Mouse (Mus musculus) megakaryocyte, embryonic 14.5 days (primary cell): Measurements from ENCODE around the gene Tars. TPM values are rescaled to one million over a fixed set of nuclear protein-coding genes. Genes with fewer than 3 reads are reported as not detected.

ENCODE experiments used
- H3K27me3 ChIP-seq: replicated peaks from 2 replicates; pipeline ENCODE3; 2012; ENCODE audit warnings: inconsistent platforms
- H3K36me3 ChIP-seq: replicated peaks from 2 replicates; pipeline ENCODE3; 2012; ENCODE audit warnings: low read length, inconsistent platforms, mixed read lengths
- H3K4me1 ChIP-seq: 2 replicates; pipeline ENCODE4 v1.6.1; 2012; ENCODE audit warnings: inconsistent platforms
- H3K4me3 ChIP-seq: replicated peaks from 2 replicates; pipeline ENCODE3; 2012; ENCODE audit warnings: moderate library complexity, mild to moderate bottlenecking, inconsistent platforms
- H3K9me3 ChIP-seq: 2 replicates; pipeline ENCODE4 v1.6.1; 2012; ENCODE audit warnings: inconsistent platforms
- FLI1 ChIP-seq: IDR thresholded peaks from 2 replicates; pipeline ENCODE4 v1.6.1; 2012; ENCODE audit warnings: low read length, inconsistent platforms, mixed read lengths
- GATA1 ChIP-seq: IDR thresholded peaks from 3 replicates; pipeline ENCODE4 v1.6.1; 2012; ENCODE audit warnings: mixed read lengths, low read length, inconsistent platforms, borderline replicate concordance
- polyA plus RNA-seq: library from polyadenylated mRNA; stranded (reverse); fragments of >175 nt; gene quantifications from 2 replicates; pipeline ENCODE4 v1.2.3, GENCODE M21; 2012; ENCODE audit warnings: low replicate concordance; ENCODE audit not compliant: insufficient read depth

Gene Tars
- 2.3 and 30.4 TPM in 2 replicates for polyA plus RNA-seq

- H3K27me3 ChIP-seq: peaks cover 5% of the 10 kb centered on the region
- H3K4me3 ChIP-seq: peak within 1 kb of the TSS; percentile 96
- no peaks in the 10 kb centered on the region for H3K9me3 ChIP-seq
- H3K36me3 ChIP-seq: peaks cover 29% of the 10 kb centered on the region
- TF ChIP-seq GATA1 (no peak), FLI1 (no peak)
- H3K4me1 ChIP-seq: peaks cover 42% of the 10 kb centered on the region
Measured at GRCm38 (mm10) chr15:11399356-11400067, at the start of gene Tars. TSS of gene Tars (minus strand) at chr15:11399665.

GRCm38 (mm10) chr15:11437361-11437760 lies 37.9 kb upstream of the Tars start:
- H3K4me1 ChIP-seq: no peaks in the 10 kb centered on the region
- H3K27me3 ChIP-seq: no peaks in the 10 kb centered on the region
- H3K9me3 ChIP-seq: peaks cover 8% of the 10 kb centered on the region
- no peaks in the 10 kb centered on the region for H3K36me3 ChIP-seq
- no peak overlapping the region for H3K4me3 ChIP-seq
- no peak for TF ChIP-seq FLI1

- no peaks in the 10 kb centered on the region for H3K27me3 ChIP-seq
- H3K4me1 ChIP-seq: no peaks in the 10 kb centered on the region
- H3K36me3 ChIP-seq: no peaks in the 10 kb centered on the region
- TF ChIP-seq GATA1: no peak
- no peak for TF ChIP-seq FLI1
- H3K4me3 ChIP-seq: no peak overlapping the region
- peaks cover 9% of the 10 kb centered on the region for H3K9me3 ChIP-seq
Measured at GRCm38 (mm10) chr15:11436709-11437280, 37.3 kb upstream of the Tars start.

- Histone ChIP-seq H3K27me3 (no peaks in the 10 kb centered on the region), H3K4me1 (no peaks in the 10 kb centered on the region), H3K9me3 (peaks cover 5% of the 10 kb centered on the region), H3K36me3 (no peaks in the 10 kb centered on the region), H3K4me3 (no peak overlapping the region)
- TF ChIP-seq GATA1 (no peak), FLI1 (no peak)
Measured at GRCm38 (mm10) chr15:11426899-11427298, 27.4 kb upstream of the Tars start.

- no peak overlapping the region for H3K4me3 ChIP-seq
- H3K4me1 ChIP-seq: no peaks in the 10 kb centered on the region
- no peaks in the 10 kb centered on the region for H3K9me3 ChIP-seq
- H3K27me3 ChIP-seq: peaks cover 2% of the 10 kb centered on the region
- no peaks in the 10 kb centered on the region for H3K36me3 ChIP-seq
- TF ChIP-seq FLI1 (no peak), GATA1 (no peak)
Measured at GRCm38 (mm10) chr15:11413484-11413883, 14.0 kb upstream of the Tars start.

GRCm38 (mm10) chr15:11412542-11412941 lies 13.1 kb upstream of the Tars start:
- TF ChIP-seq FLI1 (no peak), GATA1 (no peak)
- no peaks in the 10 kb centered on the region for H3K4me1 ChIP-seq
- H3K4me3 ChIP-seq: no peak overlapping the region
- H3K27me3 ChIP-seq: peaks cover 2% of the 10 kb centered on the region
- H3K36me3 ChIP-seq: no peaks in the 10 kb centered on the region
- H3K9me3 ChIP-seq: no peaks in the 10 kb centered on the region

- H3K9me3 ChIP-seq: no peaks in the 10 kb centered on the region
Measured at GRCm38 (mm10) chr15:11411846-11412245, 12.4 kb upstream of the Tars start.

GRCm38 (mm10) chr15:11408155-11408826 lies 8.8 kb upstream of the Tars start:
- H3K9me3 ChIP-seq: no peaks in the 10 kb centered on the region
- H3K4me3 ChIP-seq: no peak overlapping the region
- H3K27me3 ChIP-seq: peaks cover 5% of the 10 kb centered on the region
- peaks cover 10% of the 10 kb centered on the region; the same call in 1 of the 2 replicates for H3K4me1 ChIP-seq
- TF ChIP-seq FLI1: no peak
- TF ChIP-seq GATA1: no peak
- no peaks in the 10 kb centered on the region for H3K36me3 ChIP-seq

More at GRCm38 (mm10) chr15:11411846-11412245, 12.4 kb upstream of the Tars start:
- peaks cover 2% of the 10 kb centered on the region for H3K27me3 ChIP-seq
- no peak overlapping the region for H3K4me3 ChIP-seq
- no peak for TF ChIP-seq GATA1
- no peak for TF ChIP-seq FLI1
- H3K4me1 ChIP-seq: peaks cover 4% of the 10 kb centered on the region; the same call in 1 of the 2 replicates
- no peaks in the 10 kb centered on the region for H3K36me3 ChIP-seq

- no peaks in the 10 kb centered on the region for H3K36me3 ChIP-seq
Measured at GRCm38 (mm10) chr15:11407381-11407780, 7.9 kb upstream of the Tars start.

GRCm38 (mm10) chr15:11406769-11407168 lies 7.3 kb upstream of the Tars start:
- H3K27me3 ChIP-seq: peaks cover 5% of the 10 kb centered on the region
- H3K4me1 ChIP-seq: peaks cover 10% of the 10 kb centered on the region; the same call in 1 of the 2 replicates
- TF ChIP-seq FLI1: no peak
- TF ChIP-seq GATA1: no peak
- no peaks in the 10 kb centered on the region for H3K36me3 ChIP-seq
- no peak overlapping the region for H3K4me3 ChIP-seq
- no peaks in the 10 kb centered on the region for H3K9me3 ChIP-seq

More at GRCm38 (mm10) chr15:11407381-11407780, 7.9 kb upstream of the Tars start:
- Histone ChIP-seq H3K9me3 (no peaks in the 10 kb centered on the region), H3K4me3 (no peak overlapping the region), H3K27me3 (peaks cover 5% of the 10 kb centered on the region), H3K4me1 (peaks cover 10% of the 10 kb centered on the region; the same call in 1 of the 2 replicates)
- TF ChIP-seq GATA1: no peak
- no peak for TF ChIP-seq FLI1
